Mouse (Mus musculus) kidney, postnatal 25 days (tissue): ENCODE data around the gene Metap2.
"Not testable (repeated sequence)": the region's sequence is repeated elsewhere in the genome, so short reads cannot be mapped to it uniquely, and the experiment has no call there.

Source experiments
- DNase-seq, 2 experiments: peaks; one replicate each; pipeline ENCODE4 v3.0.0; 2021; ENCODE audit warnings: mixed read lengths in 2 of 2

Metap2 gene

GRCm38 (mm10) chr10:93909811-93910446 lies 13.0 kb upstream of the Metap2 start:
- DNase-seq: no peak

GRCm38 (mm10) chr10:93909015-93909414 lies 12.1 kb upstream of the Metap2 start:
- no peak for DNase-seq

GRCm38 (mm10) chr10:93908540-93908939 lies 11.6 kb upstream of the Metap2 start:
- DNase-seq: no peak

- peak; percentile 28 to 58 for DNase-seq
Observed at GRCm38 (mm10) chr10:93907376-93907775, 10.5 kb upstream of the Metap2 start.

- DNase-seq: no peak
Observed at GRCm38 (mm10) chr10:93899907-93900306, 3.0 kb upstream of the Metap2 start.

GRCm38 (mm10) chr10:93899303-93899702 lies 2.4 kb upstream of the Metap2 start:
- DNase-seq: peak; percentile 16 to 68

GRCm38 (mm10) chr10:93892551-93892950 lies 4.3 kb downstream of the Metap2 start:
- no peak for DNase-seq

- no peak for DNase-seq
Observed at GRCm38 (mm10) chr10:93891031-93891430, 5.9 kb downstream of the Metap2 start.

GRCm38 (mm10) chr10:93890565-93890964 lies 6.3 kb downstream of the Metap2 start:
- DNase-seq: no peak

GRCm38 (mm10) chr10:93889976-93890375 lies 6.9 kb downstream of the Metap2 start:
- DNase-seq: peak in 1 of 2 experiments; percentile 4

- peak; percentile 93 to 95 for DNase-seq
Observed at GRCm38 (mm10) chr10:93889579-93889950, 7.3 kb downstream of the Metap2 start.

- DNase-seq: peak; percentile 24 to 72
Observed at GRCm38 (mm10) chr10:93888935-93889578, 7.8 kb downstream of the Metap2 start.

- no peak for DNase-seq
Observed at GRCm38 (mm10) chr10:93888590-93888934, 8.3 kb downstream of the Metap2 start.

GRCm38 (mm10) chr10:93885839-93886477 lies 10.9 kb downstream of the Metap2 start:
- no peak for DNase-seq

GRCm38 (mm10) chr10:93882738-93883364 lies 14.0 kb downstream of the Metap2 start:
- no peak for DNase-seq

- no peak for DNase-seq
Observed at GRCm38 (mm10) chr10:93881918-93882317, 15.0 kb downstream of the Metap2 start.

GRCm38 (mm10) chr10:93878732-93879131 lies 18.2 kb downstream of the Metap2 start:
- DNase-seq: no peak

- no peak for DNase-seq
Observed at GRCm38 (mm10) chr10:93876772-93877171, 20.1 kb downstream of the Metap2 start.

- DNase-seq: no peak
Observed at GRCm38 (mm10) chr10:93868886-93869285, 28.0 kb downstream of the Metap2 start.

GRCm38 (mm10) chr10:93868401-93868800 lies 28.5 kb downstream of the Metap2 start:
- DNase-seq: no peak

GRCm38 (mm10) chr10:93856095-93856494 lies 40.8 kb downstream of the Metap2 start:
- no peak for DNase-seq

- no peak for DNase-seq
Observed at GRCm38 (mm10) chr10:93855126-93855525, 41.8 kb downstream of the Metap2 start.

- no peak for DNase-seq
Observed at GRCm38 (mm10) chr10:93846706-93847105, 50.2 kb downstream of the Metap2 start.

- DNase-seq: not testable (repeated sequence)
Observed at GRCm38 (mm10) chr10:93835115-93835514, 61.8 kb downstream of the Metap2 start.
